Mouse (Mus musculus) brain, embryonic 18.5 days (tissue): ENCODE measurements at regions not wholly inside any gene's neighbourhood (a gene's known extent, or its start where the extent isn't known, plus 50 kb on each side); places are given as distances from the start of the nearest gene placed in this dataset.

Experiments
- DNase-seq: peaks from one replicate; pipeline ENCODE4 v3.0.0-alpha.2; 2012; ENCODE audit warnings: low read depth, low spot score

GRCm38 (mm10) chr3:15112177-15112838, 219.8 kb downstream of the Gm9733 start:
- DNase-seq = no peak

DNA sequence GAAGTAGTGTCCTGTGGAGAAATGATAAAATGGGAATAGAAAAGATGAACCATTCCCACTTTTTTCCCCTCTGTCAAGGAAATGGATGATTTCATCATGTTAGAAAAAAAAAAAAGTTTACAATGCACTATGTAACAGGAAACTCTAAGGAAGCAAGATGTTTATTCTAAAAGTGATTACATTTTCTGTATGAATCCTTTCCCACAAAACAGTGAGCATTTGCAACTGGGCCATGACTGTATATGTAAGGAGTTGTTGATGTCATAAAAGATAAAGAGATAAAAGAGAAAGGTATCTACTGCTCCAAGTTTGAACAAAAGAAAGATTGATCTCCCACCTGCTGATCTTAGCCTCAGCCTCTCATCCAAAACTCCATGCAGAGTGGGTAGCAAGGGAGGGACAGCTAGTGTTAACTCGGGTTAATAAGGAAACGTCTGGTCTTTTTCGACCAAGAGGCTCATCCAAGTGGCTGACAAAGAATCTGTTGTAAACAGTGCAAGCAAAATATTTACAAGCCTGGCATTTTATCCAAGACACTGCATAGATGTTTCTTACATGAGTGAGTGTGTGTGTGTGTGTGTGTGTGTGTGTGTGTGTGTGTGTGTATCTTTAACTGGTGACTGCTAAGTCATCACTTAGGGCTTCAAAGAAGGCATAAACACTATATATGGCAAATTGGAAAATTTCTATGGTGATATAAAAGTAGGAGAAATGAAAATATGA, 213.3 kb downstream of the Gm9733 start:
- DNase-seq = no peak

DNA sequence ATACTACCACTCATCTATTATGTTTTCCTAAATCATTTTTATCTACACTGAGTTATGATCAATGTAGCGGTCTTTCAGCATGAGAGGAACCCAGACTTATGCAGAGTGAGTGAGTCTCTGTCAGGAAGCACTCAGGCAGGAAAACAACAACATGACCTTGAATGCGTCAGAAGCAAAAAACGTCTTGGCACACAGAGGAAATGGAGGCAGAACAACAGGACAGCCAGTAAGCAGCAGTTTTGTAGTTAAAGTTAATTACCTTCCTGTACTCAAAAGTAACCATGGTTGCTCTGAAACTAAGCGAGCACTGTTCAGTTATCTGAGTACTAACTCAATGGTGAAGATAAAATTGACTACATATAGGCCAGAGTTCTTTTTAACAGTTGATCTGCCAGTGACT, 205.4 kb downstream of the Gm9733 start:
- no peak for DNase-seq

DNA sequence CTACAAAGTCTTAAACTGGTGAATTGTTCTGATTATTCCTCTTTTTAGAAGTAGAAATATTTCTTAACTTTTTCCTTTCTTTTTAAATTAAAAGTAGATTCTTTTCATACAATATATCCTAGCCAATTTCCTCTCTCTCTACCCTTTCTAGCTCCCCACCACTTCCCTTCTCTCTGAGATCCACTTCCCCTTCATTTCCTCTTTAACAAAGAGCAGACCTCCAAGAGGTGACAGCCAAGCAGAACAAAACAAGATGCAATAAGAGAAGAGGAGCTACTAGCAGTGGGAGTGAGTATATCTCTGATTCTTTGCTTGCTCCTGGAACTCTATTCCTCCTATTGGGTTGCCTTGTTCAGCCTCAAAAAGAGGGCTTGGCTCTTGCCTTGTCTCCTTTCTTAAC, 203.7 kb downstream of the Gm9733 start:
- no peak for DNase-seq

DNA sequence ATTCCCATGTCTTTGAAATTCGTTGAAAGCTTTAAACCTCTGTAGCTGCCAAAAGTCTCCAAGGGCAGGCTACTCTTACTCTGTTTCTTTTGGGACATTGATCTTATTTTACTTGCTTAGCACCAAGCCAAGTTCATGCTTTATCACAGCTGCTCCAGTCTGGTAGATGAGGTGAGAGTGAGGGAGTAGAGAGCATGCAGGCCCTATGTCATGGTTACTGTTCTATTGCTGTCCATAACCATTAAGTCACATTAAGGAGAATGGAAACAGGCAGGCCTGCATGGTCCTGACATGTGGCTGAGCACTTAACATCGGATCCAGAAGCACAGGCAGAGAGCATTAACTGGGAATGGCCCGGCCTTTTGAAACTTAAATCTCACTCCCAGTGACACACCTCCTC, 203.1 kb downstream of the Gm9733 start:
- DNase-seq = no peak

DNA sequence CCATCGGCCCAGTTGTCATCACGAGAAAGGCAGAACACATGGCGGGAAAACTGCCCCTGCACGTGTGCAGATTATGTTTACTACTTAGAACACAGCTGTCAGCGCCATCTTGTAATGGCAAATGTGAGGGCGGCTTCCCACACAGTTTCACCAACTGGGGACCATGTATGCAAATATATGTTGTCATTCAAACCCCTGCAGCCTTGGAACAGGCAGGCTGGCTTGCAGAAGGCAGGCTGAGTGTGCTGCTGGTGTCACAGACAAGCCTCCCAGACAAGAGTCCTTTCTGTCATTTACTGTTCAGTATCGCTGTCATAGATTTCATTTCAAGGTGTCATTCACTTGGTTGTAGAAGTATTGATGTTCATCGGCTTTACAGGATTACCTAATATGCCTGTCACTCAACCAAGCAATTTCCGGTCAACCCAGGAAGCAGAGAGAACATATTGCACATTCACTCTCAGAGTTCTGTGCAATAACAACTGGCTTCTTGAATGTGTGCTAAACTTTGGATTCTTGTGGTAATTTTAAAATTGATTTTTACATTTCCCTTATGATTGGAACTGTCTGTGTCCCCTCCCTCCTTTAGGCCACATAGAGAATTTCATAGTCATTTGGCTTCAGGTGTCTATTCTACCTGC, 202.3 kb downstream of the Gm9733 start:
- DNase-seq = no peak

- DNase-seq = no peak
Observed at GRCm38 (mm10) chr3:15132136-15132535, 200.0 kb downstream of the Gm9733 start.

- no peak for DNase-seq
Observed at GRCm38 (mm10) chr3:15139550-15139949, 192.6 kb downstream of the Gm9733 start.

- no peak for DNase-seq
Observed at GRCm38 (mm10) chr3:15153710-15154109, 178.4 kb downstream of the Gm9733 start.

DNA sequence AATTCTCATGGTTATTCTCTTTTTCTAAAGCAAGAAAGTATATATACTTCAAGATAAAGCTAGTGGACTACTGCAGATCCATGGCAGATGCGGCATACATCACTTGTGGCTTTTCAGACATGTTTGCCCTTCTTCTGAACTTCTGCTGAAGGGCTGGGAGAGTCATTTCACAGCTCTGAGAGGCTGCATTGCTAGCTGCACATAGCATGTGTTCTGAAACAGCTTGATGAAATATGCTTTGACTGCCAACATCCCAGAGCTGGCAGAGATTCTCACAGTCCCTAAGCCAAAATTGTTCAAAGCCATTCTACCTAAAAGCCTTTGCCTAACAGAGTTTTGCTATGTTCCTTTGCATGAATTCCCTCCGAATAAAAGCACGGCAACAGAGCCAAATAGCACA, 177.9 kb downstream of the Gm9733 start:
- DNase-seq = peak; percentile 79

DNA sequence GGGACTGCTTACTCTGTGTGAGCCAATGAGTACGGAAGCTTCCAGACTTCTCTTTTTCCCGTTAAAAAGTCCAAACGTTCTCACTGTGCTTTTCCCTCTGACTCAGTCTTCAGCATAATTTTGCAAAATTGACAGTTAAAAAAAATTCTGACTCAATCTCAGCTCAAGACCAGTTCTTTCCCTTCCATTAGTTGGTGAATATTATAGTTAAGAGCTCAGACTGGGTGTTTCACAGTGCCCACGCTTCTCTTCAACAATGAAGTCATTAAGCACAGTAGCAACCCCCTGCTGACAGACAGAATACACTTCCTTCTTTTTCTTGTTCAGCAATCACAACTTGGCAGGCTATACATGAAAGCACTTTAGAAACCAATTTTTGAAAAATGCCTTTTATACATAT, 175.4 kb downstream of the Gm9733 start:
- DNase-seq = no peak

DNA sequence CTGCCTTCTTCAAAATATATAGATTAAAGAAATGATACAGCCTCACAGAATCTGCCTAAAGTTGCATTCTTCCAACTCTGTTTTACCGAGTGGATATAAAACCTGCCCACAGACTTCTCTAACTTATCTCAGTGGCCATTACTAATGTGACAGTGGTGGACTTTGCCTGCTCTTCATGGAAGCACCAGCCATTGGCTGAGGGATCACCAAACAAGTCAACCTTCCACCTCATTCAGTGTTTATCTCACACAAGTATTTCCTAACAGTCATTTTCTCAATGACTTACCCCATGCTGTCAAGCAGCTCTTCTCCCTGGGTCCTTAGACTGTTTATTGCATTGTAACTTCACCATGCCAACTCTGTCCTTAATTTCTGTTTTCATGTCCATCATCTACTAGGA, 174.3 kb downstream of the Gm9733 start:
- no peak for DNase-seq

- DNase-seq = no peak
Observed at GRCm38 (mm10) chr3:15158926-15159325, 173.2 kb downstream of the Gm9733 start.

DNA sequence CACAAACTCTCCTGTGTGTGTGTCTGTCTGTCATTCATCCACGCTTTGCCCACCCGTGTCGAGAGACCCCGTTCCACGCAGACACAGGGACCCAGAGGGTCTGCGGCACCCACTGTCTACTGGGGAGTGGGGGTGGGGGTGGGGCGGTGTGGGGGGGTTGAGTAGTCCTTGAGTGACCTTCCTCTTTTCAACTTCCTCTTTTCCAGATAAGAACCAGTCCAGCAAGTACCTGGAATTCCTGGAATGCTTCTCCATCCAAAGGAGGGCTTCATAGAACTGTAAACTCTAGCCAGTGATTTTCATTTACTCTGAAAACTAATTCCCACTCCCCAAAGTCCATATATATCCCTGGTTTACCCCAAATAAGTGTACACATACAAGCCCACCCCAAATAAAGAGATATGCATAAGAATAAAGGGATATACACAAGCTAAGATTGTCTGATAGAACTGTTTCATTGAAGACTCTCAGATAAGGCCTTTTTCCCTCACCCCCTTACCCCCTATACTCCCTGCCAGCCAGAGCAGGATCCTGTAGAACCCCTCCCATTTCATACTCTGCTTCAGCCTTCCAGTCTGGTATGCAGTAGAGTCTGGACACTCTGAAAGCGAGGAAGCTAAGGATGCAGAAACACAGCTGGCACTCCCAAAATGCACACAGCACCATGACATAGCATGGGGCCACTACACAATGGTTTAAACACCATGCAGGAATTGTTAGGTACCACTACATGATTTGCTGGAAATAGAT, 172.0 kb downstream of the Gm9733 start:
- no peak for DNase-seq

- no peak for DNase-seq
Observed at GRCm38 (mm10) chr3:15175811-15176210, 156.3 kb downstream of the Gm9733 start.

GRCm38 (mm10) chr3:15179079-15179812, 152.9 kb downstream of the Gm9733 start:
- DNase-seq = no peak

- no peak for DNase-seq
Observed at GRCm38 (mm10) chr3:15181111-15181510, 151.0 kb downstream of the Gm9733 start.

- no peak for DNase-seq
Observed at GRCm38 (mm10) chr3:15186731-15187130, 145.4 kb downstream of the Gm9733 start.

DNA sequence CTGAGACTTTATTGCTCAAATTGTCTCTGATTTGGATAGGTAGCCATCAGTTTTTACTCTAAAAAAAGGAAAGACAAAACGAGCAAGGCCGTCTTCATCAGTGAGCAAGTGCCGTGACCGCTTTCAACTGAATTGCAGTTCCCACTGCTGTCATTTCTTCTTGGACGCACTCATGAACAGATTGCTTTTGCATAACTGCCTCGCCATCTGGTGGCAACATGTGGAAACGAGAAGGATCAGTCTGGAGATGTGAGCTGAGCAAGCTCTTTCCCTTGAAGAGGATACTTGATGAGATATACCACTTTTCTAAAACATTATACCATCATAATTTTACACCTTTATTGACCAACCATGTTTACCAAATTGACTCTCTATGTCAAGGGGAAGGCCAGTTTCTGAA, 137.7 kb downstream of the Gm9733 start:
- DNase-seq = peak; percentile 67

- no peak for DNase-seq
Observed at GRCm38 (mm10) chr3:15196101-15196500, 136.0 kb downstream of the Gm9733 start.

GRCm38 (mm10) chr3:15198086-15198485, 134.0 kb downstream of the Gm9733 start:
- DNase-seq = no peak

DNA sequence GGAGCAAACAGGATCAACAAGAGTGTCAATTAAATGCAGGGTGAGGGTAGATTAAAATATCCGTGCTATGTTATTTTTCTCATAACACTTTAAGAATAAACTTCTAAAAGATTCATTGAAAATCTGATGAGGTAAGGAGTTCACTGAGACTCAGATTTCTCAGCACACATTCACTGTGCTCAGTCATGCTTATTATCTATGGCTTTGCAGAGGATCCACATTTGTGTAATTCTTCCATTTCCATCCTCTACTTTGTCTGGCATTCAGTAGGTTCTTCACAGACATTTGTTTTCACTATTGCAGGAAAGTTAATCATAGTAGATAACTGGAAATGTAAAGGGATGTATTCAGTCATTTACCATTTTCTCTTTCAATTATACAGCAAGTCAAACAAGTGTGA, 131.8 kb downstream of the Gm9733 start:
- DNase-seq = no peak
